In the genomic region with DNA sequence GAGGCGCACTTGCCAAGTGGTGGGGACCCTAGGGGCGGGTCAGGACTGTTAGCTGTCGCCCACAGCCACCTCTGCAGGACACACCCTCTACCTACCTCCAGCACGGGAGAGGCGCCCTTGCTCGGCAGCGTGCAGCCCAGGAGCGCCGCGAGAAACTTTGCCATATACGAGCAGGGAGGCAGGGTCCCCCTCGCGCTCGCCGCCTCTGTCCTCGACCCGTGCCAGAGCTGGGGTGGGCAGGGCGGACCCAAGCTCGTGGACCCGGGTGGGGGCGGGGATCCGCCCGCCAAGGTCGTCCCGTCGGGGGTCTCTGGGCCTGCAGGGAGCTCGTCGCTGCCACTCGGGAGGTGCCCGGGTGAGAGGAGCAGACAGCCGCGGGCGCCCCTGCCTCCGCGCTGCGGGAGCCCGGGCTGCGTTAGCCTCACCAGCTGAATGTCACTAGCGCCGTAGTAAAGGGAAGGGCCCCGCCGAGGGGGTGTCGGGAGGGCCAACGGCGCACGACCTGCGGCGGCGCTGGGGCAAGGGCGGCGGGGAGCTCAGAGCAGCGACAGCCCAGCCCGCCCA, we compare ENCODE assay signal across 9 mouse cellular contexts. TPM values are rescaled to one million over a fixed set of nuclear protein-coding genes. Genes with fewer than 3 reads are reported as not detected.
DNase-seq lines count a peak whose midpoint lies in the region; ATAC-seq lines count a peak whose summit lies in the region.
"Had no signal": no experiment of that assay in that cellular context is flagged by ENCODE, and none has a peak within 500 bp of the region (broad histone marks: within the 10 kb centered on the region; RNA-seq: fewer than 3 reads in every experiment).

A gene (minus strand): TSS at position 417 of the 564 bp plus-strand sequence.

- H3K27me3 ChIP-seq in forebrain, embryonic 11.5 days (ENCODE audit: control insufficient read depth, insufficient read depth, low read length) = peaks cover 20% of the 10 kb centered on the region
- peaks cover 10% of the 10 kb centered on the region; the same call in 1 of the 2 replicates for H3K27me3 ChIP-seq in heart, embryonic 13.5 days (replicated peaks)
- peaks cover 38% of the 10 kb centered on the region for H3K27me3 ChIP-seq in kidney, embryonic 16.5 days (ENCODE audit: insufficient read depth, low read length)
- H3K27me3 ChIP-seq in liver, embryonic 12.5 days (replicated peaks) = peaks cover 57% of the 10 kb centered on the region
- H3K27me3 ChIP-seq in neural tube, embryonic 11.5 days (ENCODE audit: control insufficient read depth, insufficient read depth, low read length) = 0 out of 2 replicates have a peak, but pooled peaks cover 7% of the 10 kb centered on the region
- H3K27me3 ChIP-seq: CH12.LX had no signal

- no peaks in the 10 kb centered on the region for H3K36me3 ChIP-seq in forebrain, embryonic 11.5 days (ENCODE audit: control insufficient read depth, insufficient read depth, low read length)
- H3K36me3 ChIP-seq in heart, embryonic 13.5 days = no peaks in the 10 kb centered on the region
- H3K36me3 ChIP-seq in kidney, embryonic 16.5 days (ENCODE audit: insufficient read depth, low read length) = no peaks in the 10 kb centered on the region
- no peaks in the 10 kb centered on the region for H3K36me3 ChIP-seq in liver, embryonic 12.5 days
- no peaks in the 10 kb centered on the region for H3K36me3 ChIP-seq in neural tube, embryonic 11.5 days (ENCODE audit: control insufficient read depth, insufficient read depth, low read length)

- H3K4me2 ChIP-seq in forebrain, embryonic 11.5 days (ENCODE audit: low read depth, low read length, severe bottlenecking) = peak within 1 kb of the TSS; percentile 99
- peak within 1 kb of the TSS; percentile 100 for H3K4me2 ChIP-seq in heart, embryonic 13.5 days
- H3K4me2 ChIP-seq in kidney, embryonic 16.5 days (replicated peaks; ENCODE audit: low read depth, low read length) = peak within 1 kb of the TSS; percentile 100
- H3K4me2 ChIP-seq in liver, embryonic 12.5 days = peak within 1 kb of the TSS; percentile 85
- peak within 1 kb of the TSS; percentile 99 for H3K4me2 ChIP-seq in neural tube, embryonic 11.5 days (ENCODE audit: low read depth)

- ATAC-seq in forebrain, embryonic 11.5 days (replicated peaks; ENCODE audit: low FRiP score) = peak; percentile 93
- ATAC-seq in heart, embryonic 13.5 days (ENCODE audit: extremely low read depth, insufficient number of reproducible peaks, low FRiP score, low TSS enrichment) = peak; percentile 74
- peak; percentile 91 for ATAC-seq in kidney, embryonic 16.5 days (ENCODE audit: low FRiP score, low TSS enrichment)
- ATAC-seq in liver, embryonic 12.5 days = peak; percentile 60
- peak; percentile 90 for ATAC-seq in neural tube, embryonic 11.5 days (ENCODE audit: insufficient read depth, low FRiP score, low TSS enrichment)

- no peaks in the 10 kb centered on the region for H3K9me3 ChIP-seq in forebrain, embryonic 11.5 days (ENCODE audit: control insufficient read depth, low read length)
- H3K9me3 ChIP-seq in heart, embryonic 13.5 days = no peaks in the 10 kb centered on the region
- no peaks in the 10 kb centered on the region for H3K9me3 ChIP-seq in kidney, embryonic 16.5 days (ENCODE audit: low read length)
- H3K9me3 ChIP-seq in liver, embryonic 12.5 days (replicated peaks) = no peaks in the 10 kb centered on the region
- H3K9me3 ChIP-seq in neural tube, embryonic 11.5 days (ENCODE audit: control insufficient read depth, low read length) = no peaks in the 10 kb centered on the region

- under 1% methylated on average over 38 of the region's 53 CpGs for WGBS in forebrain, embryonic 11.5 days
- WGBS in heart, embryonic 13.5 days = under 1% methylated on average over 42 of the region's 53 CpGs
- 0% methylated on average over 51 of the region's 53 CpGs for WGBS in kidney, embryonic 16.5 days
- 4% methylated on average over 40 of the region's 53 CpGs for WGBS in liver, embryonic 12.5 days (ENCODE audit: insufficient replicate concordance)
- WGBS in neural tube, embryonic 11.5 days = 0% methylated on average over 50 of the region's 53 CpGs

- peaks cover 9% of the 10 kb centered on the region for H3K4me1 ChIP-seq in forebrain, embryonic 11.5 days (replicated peaks; ENCODE audit: control insufficient read depth, insufficient read depth, low read length)
- peaks cover 21% of the 10 kb centered on the region for H3K4me1 ChIP-seq in heart, embryonic 13.5 days
- H3K4me1 ChIP-seq in kidney, embryonic 16.5 days (ENCODE audit: insufficient read depth, low read length) = peaks cover 9% of the 10 kb centered on the region; the same call in 1 of the 2 replicates
- peaks cover 16% of the 10 kb centered on the region; the same call in 1 of the 2 replicates for H3K4me1 ChIP-seq in liver, embryonic 12.5 days
- H3K4me1 ChIP-seq in neural tube, embryonic 11.5 days (ENCODE audit: control insufficient read depth, insufficient read depth, low read length) = peaks cover 12% of the 10 kb centered on the region

- DNase-seq in spleen, postnatal 4 days (ENCODE audit: low spot score in 2 of 2) = peak; percentile 18 to 63
- no peak for DNase-seq in spleen, adult 12 weeks (ENCODE audit: low spot score)
- peak; percentile 93 for DNase-seq in forebrain, embryonic 11.5 days (ENCODE audit: low spot score)
- peak; percentile 89 for DNase-seq in neural tube, embryonic 11.5 days (ENCODE audit: low spot score)
- DNase-seq in thymus, adult 18-20 months = peak; percentile 7 to 19

- H3K27ac ChIP-seq in forebrain, embryonic 11.5 days (ENCODE audit: low read depth, low read length) = no peak within 1 kb of the TSS
- peak within 1 kb of the TSS; percentile 13; the same call in 1 of the 2 replicates for H3K27ac ChIP-seq in heart, embryonic 13.5 days (replicated peaks)
- no peak within 1 kb of the TSS for H3K27ac ChIP-seq in kidney, embryonic 16.5 days (ENCODE audit: low read length)
- no peak within 1 kb of the TSS for H3K27ac ChIP-seq in liver, embryonic 12.5 days
- 0 out of 2 replicates have a peak within 1 kb of the TSS, but pooled peaks have one; percentile 14 for H3K27ac ChIP-seq in neural tube, embryonic 11.5 days (ENCODE audit: low read depth, low read length)

- H3K4me3 ChIP-seq in forebrain, embryonic 11.5 days (ENCODE audit: low read depth, low read length) = peak within 1 kb of the TSS; percentile 54
- H3K4me3 ChIP-seq in heart, embryonic 13.5 days = peak within 1 kb of the TSS; percentile 82
- H3K4me3 ChIP-seq in kidney, embryonic 16.5 days (ENCODE audit: low read length) = peak within 1 kb of the TSS; percentile 71
- H3K4me3 ChIP-seq in liver, embryonic 12.5 days = peak within 1 kb of the TSS; percentile 59
- peak within 1 kb of the TSS; percentile 58 for H3K4me3 ChIP-seq in neural tube, embryonic 11.5 days (ENCODE audit: low read depth, low read length)

- peak within 1 kb of the TSS; percentile 57 for H3K9ac ChIP-seq in forebrain, embryonic 11.5 days (ENCODE audit: low read length)
- peak within 1 kb of the TSS; percentile 84 for H3K9ac ChIP-seq in heart, embryonic 13.5 days
- H3K9ac ChIP-seq in kidney, embryonic 16.5 days (replicated peaks; ENCODE audit: low read length) = peak within 1 kb of the TSS; percentile 70
- no peak within 1 kb of the TSS for H3K9ac ChIP-seq in liver, embryonic 12.5 days
- H3K9ac ChIP-seq in neural tube, embryonic 11.5 days (ENCODE audit: low read length) = peak within 1 kb of the TSS; percentile 50

RNA-seq across cellular contexts. Expression of the gene that starts here (rescaled TPM):
- polyA plus RNA-seq in forebrain, embryonic 11.5 days (2014; fragmentation: Nextera tagmentation; extraction: Ambion mirVana) = 21.5 and 25.5 TPM in 2 replicates
- polyA plus RNA-seq in heart, embryonic 13.5 days (2015; fragmentation: Nextera tagmentation; extraction: Ambion mirVana) = 36.7 and 38.3 TPM in 2 replicates
- 7.8 and 9.4 TPM in 2 replicates for polyA plus RNA-seq in kidney, embryonic 16.5 days (2015; fragmentation: Nextera tagmentation; extraction: Ambion mirVana)
- polyA plus RNA-seq in liver, embryonic 12.5 days (2016; fragmentation: Nextera tagmentation; extraction: Ambion mirVana) = 4.7 and 6.3 TPM in 2 replicates
- polyA plus RNA-seq in neural tube, embryonic 11.5 days (2014; fragmentation: Nextera tagmentation; extraction: Ambion mirVana) = 19.9 and 20.7 TPM in 2 replicates

Comparison
In these comparisons a context has a peak if more than half of its experiments do, and no peak if none do; other contexts are left out.
1. H3K27ac ChIP-seq: peak in heart, embryonic 13.5 days (single experiment) and neural tube, embryonic 11.5 days (single experiment); none in forebrain, embryonic 11.5 days (single experiment), kidney, embryonic 16.5 days (single experiment) and liver, embryonic 12.5 days (single experiment).
2. Peak in every context shown above with its lines, with median percentiles within 50 percentile points of each other: ATAC-seq, H3K4me2 ChIP-seq and H3K4me3 ChIP-seq.